Mouse (Mus musculus) cerebellum, postnatal 10 days (tissue): Measurements from ENCODE around the gene Plxnc1.

Source experiments
- DNase-seq, 2 experiments: peaks; one replicate each; pipeline ENCODE4 v3.0.0; 2021; ENCODE audit warnings: mixed read lengths in 2 of 2

Plxnc1 gene

DNA sequence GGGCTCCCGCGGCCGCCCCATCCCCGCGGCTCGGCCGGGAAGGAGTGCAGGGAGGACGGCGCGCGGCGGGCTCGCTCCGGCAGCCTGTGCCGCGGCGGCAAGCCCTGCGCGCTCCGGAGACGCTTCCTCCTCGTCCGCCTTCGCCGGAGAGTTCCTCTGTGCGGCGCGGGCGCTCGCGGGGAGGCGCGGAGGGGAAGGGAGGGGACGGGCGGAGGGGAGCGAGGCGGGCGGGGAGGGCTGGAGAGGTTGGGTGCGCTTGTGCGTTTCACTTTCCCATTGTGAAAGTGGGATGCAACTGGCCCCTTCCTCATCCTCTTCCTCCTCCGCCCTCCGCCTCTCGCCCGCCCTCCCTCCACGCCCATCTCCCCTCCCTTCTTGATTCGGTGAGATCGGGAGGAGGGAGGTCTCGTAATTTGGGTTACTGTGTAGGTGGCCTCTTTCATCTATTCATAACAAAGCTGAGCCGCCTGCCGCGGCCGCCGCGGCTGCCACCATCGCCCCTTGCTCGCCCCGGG lies at the start of gene Plxnc1:
TSS of gene Plxnc1 (minus strand) at position 145 of the 515 bp plus-strand sequence.
- DNase-seq = peak; percentile 82 to 88

DNA sequence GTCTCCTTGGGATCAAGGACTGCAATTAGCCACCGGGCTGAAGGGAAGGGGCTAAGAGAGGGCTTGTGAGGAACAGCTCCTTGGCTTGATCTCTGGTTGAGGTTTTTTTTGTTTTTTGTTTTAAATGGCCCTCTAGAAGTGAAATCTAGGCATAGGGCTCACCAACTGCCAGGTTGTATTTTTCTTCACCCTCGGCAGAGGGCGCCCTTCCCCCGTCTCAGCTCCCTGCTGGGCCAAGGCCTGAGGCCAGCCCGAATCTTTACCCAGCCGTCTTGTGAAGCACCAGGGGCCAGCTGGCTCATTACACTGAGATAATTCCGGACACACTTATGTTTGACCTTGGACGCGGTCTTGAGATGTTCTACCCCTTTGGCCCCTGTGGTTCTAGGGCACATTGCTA lies 47.5 kb upstream of the Plxnc1 start:
- DNase-seq = peak; percentile 84 to 87

DNA sequence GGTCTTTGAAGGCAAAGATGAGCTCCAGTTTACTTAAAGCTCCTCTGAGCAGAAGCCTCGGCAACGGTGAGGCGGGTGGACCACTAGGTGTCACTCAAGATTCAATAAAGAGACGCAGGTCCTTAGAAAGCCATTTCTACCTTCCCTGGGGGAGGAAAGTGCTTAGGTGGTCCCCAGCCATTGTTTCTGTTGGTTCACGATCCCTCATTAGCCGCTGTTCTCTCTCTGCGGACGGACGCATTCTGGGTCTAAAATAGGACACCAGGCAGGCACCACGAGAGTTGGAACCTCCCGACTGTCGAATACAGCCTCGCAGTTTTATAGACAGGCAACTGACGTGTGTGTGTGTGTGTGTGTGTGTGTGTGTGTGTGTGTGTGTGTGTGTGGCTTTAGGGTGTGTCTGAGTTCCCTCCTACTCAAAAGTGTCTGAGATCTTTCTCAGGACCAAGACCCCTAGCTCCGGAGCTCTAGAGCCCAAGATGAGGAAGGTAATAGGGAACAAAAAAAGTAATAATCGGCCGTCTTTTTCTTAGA lies 47.0 kb upstream of the Plxnc1 start:
- DNase-seq = peak; percentile 86 to 88

DNA sequence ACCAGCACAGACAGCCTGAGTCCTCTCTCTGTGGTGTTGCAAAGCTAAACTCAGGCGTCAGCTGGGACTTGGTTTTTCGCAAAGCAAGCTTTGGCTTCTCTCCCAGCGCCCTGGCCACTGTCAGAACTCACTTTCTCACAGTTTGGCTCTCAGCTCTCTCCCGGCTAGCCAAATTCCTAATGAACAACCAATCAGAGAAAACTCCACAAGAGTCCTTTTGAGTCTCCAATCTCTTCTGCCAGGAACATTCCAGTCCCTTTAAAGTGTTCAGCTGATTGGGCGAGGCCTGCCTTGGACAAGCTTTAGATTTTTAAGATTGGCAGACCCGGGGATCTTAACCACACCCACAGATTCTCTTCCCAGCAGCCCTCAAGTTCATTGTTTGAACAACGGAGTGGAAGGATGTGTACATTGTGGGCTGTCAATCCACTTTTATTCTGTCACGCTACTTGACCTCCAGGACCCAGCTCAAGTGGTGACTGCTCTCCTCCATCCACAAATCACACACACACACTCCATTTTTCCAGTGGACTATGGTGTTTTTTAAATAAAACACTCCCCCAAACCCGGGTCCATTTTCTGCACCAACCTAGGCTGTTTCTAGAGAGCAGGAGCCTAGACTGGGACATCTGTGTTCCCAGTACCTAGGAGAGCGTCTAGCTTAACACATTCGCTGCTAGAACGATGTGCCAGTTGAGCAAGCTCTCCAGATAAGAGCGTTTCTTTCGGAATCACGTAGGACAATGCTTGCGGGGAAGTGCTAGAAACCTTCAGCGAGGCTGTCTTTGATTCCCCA lies 46.3 kb upstream of the Plxnc1 start:
- DNase-seq = peak; percentile 89 to 93

DNA sequence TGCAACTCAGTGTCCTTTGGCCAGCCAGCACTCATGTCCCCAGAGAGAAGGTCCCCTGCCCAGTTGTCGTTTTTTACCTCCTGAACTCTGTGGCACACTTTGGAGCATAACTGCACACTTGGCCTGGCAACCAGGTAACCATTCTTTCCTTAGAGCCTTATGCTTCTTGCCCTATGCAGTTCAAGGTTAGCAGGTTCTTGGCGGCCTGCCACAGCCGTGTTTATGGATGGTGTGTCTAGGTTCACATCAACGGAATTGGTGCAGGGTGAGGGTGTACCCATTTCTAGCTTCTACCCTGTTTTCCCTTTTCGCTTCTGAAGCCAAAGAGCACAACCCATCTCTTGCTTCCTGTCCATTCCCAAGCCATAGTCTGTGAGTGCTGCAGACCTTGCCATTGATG lies 44.7 kb upstream of the Plxnc1 start:
- DNase-seq = peak; percentile 44

DNA sequence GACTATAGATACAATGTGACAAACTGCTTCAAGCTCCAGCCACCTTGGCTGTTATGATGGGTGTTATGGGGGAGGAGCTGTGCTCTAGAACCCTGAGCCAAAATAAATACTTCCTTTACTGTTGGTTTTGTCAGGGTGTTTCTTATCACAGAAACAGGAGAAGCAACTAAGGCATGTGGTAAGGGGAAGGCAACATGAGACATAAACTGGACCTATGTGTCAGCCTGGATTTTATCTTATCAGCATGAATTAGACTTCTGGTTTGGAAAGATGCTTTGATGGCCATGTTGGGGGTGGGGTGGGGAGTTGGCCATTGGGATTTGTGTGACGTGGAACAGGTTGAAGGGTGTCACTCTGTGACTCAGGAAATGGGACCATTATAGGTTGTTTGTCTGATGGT lies 40.5 kb upstream of the Plxnc1 start:
- no peak for DNase-seq

DNA sequence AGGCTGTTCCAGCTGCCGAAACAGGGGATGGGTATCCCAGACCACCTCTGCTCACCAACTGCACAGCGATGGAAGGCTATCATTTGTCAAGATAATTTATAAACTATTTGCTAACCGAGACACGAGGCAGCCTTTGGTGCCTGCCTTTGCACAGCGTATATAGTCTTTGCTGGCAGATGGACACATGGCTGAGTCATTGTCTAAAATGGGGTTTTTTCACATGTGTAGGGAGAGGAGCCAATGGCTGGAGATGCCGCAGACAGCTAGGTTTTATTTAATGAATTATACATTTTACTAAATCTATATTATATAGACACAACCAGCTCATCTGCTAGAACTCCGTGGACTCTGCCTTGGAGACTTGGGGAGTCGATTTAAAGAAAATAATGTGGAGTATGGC lies 37.9 kb upstream of the Plxnc1 start:
- DNase-seq = no peak

DNA sequence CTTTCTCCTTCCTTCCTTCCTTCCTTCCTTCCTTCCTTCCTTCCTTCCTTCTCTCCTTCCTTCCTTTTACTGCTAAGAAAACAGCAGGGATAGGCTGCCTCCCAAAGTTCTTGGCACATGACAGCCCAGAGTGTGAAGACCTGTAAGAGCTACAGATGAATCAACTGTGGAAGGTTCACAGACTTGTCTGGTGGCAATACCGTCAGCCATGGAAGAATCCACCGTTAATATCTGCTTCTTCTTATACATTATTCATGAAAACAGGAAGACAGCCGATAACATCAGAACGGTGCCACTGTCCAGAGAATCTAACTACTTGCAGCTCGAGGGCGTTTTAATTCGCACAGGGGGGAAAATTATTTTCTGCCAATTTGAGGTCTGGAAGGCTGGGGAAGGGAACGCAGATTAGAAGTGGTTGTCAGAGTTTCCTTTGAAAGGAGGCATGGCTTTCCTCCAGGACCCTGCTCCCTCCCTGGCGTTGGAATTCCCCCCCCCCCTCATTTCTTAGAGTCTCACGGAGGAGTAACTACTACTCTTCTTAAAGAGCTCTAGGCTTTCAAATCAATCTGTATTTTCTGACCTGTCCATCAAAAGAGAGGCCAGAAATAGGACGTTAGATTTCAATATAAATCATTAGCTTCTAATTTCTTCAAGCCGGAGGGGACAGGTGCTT lies 37.0 kb upstream of the Plxnc1 start:
- no peak for DNase-seq

DNA sequence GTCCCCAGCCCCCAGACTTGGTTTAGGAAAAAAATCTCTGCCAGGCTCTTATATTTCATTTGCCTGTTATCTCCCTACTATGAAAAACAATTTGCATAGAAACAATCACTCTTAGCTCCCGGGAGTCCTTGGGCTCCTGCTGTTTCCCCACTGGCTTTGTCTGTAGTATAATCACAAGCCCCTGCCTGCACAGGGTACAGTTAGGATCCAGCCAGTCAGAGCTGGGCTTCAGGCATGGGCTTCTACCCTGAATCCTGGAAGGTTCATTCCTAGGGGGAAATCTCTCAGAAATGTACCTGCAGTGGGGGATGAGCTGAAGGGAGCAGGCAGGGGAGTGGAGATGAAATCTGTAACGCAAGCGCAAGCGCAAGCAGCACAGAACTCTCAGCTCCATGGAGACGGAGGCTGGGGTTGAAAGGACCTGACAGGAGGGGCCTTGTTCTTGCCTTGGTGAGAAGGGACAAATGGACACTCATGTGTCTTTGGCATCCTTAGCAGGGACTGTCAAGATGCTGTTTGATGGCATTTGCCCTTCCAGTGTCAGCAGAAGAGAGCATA lies 33.7 kb upstream of the Plxnc1 start:
- DNase-seq = no peak

DNA sequence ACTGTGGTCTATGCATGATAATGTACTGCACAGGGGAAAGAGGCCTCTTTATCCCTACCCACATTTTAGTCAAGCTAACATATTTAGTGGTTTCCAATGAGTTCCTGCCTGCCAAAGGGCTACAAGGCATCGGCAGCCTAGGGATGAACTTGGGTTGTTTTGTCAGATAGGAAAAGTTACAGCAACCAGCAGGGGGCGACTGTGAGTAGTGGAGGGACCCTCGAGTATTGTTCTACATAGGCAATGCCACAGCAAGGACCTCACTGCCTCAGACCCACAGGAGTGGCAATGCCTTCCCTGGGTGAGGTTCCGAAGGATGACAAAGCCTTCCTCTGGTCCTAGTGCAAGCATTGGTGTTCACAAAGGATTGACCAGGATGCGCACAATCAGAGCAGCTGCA lies 31.7 kb upstream of the Plxnc1 start:
- peak; percentile 66 to 69 for DNase-seq

DNA sequence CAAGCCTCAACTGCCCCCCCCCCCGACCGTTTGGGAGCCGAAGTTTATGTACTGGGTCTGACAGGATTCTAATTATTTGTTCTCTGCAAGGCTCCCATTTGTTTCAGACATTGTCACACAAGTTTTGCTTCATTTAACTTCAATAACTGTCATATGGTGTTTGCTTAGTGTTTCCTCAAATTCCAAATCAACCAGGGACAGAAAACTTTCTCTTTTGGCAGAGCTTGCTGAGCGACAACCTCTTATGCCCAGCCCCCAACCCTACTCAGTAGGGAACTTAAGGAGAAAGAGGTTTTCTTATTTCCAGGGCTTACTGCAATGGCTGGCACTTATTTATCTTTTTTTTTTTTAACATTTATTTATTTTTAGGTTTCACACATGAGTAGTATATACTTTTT lies 30.5 kb upstream of the Plxnc1 start:
- no peak for DNase-seq

DNA sequence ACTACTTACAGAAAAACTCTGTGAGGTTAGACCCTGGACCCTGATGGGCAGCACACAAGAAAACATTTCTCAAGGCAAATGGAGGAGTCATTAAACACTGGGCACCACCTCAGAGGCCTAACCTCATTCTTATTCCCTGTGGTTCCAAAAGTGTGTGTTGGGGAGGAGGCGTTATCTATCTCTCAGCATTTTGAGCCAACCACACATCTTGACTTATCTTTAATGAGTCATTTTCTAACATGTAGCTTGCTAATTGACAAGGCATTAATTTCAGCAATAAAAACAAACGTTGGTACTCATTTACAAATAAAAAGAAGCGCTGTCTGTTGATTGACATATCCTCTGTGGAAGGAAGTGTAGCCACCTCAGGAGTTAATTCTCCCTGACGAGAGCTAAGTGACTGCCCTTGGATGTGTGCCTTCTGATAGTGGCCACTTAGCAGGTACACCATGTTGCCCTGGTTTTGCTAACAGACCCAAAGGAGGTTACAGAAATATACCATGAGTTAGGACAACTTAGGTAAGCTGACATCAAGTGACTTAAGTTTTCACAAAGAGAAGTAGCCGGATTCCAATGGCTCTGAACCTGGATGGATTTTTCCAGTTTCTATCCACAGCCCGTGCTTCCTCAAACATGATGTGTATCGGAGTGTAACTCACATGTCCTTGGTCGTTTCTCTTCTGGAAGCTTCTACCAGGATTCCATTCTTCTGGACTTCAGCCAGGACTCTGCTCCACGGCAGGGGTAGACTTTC lies 29.9 kb upstream of the Plxnc1 start:
- DNase-seq = peak in 1 of 2 experiments; percentile 41

DNA sequence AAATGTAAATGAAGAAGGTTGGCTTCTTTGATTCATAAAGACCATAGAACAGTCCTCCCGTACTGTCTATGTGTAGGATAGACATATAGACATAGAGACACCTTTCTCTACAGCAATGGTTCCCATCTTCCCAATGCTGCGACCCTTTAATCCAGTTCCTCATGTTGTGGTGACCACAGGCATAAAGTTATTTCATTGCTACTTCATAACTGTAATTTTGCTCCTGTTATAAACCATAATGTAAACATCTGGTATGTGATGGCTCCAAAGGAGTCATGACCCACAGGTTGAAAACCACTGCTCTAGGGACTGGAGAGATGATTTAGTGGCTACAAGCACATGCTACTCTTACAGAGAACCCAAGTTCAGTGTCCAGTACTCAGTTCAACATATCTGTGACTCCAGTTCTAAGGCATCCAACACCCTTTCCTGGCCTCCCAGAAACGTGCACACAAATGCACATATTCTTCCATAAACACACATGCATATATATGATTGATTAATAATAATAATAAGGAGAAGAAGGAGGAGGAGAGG lies 27.1 kb upstream of the Plxnc1 start:
- DNase-seq = no peak

DNA sequence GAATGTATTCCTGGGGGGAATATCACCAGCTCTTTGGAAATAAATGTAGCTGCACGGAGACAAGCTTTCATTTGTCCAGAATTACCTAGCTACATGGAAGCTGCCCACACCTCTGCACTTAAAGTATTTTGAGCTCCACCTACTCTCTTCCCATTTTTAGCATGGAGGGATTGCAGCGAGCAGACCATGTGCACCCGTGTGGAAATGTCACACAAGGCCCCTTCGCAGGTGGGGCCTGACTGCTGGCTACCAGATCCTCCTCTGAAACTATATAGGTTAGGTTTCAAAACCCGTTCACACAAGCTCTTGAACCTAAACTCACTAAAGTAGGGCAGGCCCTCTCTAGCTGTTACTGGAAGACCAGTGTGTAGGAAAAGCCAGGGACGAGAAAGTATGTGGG lies 25.6 kb upstream of the Plxnc1 start:
- no peak for DNase-seq

DNA sequence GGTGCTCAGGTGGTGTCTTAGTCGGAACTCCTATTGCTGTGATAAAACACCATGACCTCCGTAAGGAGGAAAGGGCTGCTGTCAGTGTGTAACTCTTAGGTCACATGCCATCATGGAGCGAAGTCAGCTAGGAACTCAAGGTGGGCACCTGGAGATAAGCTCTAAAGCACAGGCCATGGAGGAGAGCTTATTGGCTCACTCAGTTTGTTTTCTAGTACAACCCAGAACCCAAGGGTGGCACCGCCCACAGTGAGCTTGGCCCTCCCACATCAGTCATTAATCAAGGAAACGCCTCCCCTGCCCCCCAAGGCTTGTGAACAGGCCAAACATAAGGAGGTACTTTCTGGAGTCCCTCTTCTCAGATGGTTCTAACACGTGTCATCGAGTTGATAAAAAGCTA lies 22.8 kb upstream of the Plxnc1 start:
- DNase-seq = no peak

DNA sequence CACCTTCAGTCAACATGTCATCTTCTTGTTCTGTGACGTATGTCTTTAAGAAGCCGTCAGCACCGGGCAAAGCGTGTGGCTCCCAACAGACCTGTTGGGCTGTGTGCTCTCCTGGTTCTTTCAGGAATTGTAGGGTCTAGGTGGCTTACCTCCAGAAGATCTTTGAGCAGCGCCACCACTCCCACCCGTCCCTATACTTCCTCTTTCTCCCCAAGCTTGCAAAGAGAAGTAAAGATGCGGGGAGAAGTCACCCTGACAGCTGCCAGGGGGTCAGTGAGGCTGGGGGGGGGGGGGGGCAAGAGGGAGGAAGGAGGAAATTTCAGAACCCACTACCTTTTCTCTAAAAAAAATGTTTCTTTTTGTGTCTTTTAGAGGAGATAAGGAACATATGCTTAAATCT lies 22.2 kb upstream of the Plxnc1 start:
- no peak for DNase-seq

DNA sequence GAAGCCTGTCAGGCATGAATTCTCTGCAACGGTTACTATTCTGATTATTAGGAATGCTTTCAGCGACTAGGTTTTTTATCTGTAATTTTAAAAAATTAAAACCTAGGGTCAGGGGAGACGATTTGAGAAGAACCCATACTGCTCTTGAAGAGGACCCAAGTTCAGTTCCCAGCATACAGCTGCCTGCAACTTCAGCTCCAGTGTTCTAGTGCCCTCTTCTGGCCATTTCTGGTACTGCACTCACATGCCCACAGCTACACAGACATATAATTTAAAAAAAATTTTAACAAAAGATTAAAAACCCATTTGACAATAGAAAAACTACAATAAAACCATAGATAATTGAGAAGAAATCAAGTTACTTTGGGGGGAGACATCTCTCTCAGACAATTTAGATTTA lies 20.5 kb upstream of the Plxnc1 start:
- DNase-seq = no peak

DNA sequence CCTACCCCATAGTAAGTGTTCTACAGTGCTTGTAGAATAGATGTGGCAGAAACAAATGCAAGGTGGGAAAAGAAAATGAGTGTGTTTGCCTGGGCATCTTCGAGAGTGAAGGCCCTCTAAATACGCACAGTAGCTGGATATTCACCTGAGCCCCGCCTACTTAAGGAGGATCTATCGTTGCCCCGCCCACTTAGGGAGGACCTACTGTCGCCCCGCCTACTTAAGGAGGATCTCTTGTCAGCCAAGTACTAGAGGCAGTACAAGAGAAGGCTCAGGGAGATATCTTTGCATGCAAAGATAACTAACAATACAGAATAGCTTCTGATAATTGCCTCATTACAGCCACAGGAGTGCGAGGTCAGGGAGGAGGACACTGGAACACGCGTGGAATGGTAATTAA lies 17.4 kb upstream of the Plxnc1 start:
- no peak for DNase-seq

DNA sequence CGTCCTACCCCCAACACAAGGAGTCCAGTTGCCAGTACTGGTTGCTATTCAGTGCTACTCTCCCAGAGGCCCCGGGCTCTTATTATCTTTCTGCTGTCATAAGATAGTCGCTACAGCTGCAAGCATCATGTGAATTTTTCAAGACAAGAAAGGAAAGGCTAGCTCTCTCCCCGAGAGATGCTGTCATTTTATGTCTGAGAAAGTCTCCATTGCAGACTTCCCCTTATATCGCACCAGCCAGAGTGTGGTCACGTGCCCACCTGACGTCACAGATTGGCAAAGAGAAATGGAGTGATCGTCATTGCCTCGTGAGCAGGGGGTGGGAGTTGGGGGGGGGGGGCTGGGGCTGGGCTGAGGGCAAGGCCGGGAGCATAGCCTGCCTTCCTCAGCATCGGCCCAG lies 16.6 kb upstream of the Plxnc1 start:
- peak in 1 of 2 experiments; percentile 28 for DNase-seq

DNA sequence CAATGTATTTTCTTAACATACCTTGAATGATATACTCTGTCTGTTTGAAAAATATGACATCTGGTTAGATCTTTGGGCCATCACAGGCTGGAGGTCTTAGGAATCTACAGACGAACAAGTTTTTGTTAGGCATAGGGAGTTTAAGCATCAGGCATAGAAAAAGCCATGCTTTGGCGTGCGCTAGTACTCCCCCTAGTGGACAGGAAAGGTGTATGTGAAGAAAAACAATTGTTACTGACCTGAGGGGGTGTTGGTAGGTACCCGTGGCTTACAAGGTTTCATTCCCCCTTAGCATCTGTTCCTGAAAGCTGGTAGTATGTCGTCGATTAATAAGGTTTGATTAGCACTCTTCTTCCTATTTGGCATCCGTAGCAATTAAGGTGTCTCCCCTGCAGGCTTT lies 13.7 kb upstream of the Plxnc1 start:
- peak; percentile 74 to 88 for DNase-seq

DNA sequence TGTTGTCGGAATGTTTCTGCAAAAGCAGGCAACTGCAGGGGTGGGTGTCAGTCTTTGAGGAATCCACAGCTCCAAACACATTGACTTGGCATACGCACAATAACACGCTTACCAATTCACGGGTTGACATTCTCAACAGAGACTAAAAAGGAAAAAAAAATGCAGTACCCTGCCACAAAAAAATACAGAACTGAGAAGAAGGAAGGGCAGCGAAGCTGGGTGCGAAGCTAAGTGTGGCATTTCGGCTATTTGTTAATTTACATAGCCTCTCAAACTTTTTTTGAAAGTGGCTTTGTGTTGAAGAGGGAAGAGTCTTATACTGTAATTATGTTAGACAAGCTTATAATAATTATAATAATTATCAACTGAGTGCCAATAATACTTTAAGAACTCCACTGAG lies 13.1 kb upstream of the Plxnc1 start:
- no peak for DNase-seq

DNA sequence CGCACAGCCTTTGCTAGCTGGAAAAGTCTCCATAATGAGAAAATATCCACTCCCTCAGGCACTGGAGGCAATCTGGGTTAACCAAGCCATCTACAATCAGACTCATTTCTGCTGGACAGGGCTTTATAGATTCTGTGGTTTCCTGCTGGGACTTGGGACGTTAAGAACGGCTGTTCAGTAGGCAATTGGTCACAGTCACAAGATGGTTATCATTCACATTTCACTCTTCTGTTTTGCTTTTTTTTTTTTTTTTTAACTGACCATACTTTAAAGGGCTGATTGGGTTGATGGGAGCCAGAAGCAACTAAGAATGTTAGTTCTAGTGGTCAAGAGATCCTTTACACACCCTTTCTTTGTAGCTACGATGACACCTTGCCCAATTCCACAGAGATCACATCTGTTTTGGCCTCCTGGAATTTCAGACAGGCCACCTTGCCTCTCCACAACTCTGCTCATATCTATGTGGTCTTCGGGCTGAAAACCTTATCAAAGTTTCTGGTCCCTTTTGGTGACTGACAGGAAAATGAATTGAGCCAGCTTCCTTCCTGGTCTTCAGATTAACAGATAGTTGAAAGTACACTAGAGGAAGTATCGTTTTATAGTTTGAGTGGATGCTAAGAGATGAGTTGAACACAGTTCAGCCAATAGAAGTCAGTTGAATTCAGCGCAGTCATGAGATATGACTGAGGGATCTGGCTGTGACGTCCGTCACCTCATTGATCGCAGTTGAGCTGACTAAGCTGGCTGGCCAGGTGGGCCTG lies 3.5 kb upstream of the Plxnc1 start:
- DNase-seq = no peak
